Mouse (Mus musculus): ENCODE data around the gene Vrk2. TPM values are rescaled to one million over a fixed set of nuclear protein-coding genes. Genes with fewer than 3 reads are reported as not detected.

Vrk2 gene
- total RNA-seq, 2 experiments from 2014 or later, result 3.1 to 4.0 TPM

- DNase-seq (ENCODE audit: low spot score in 2 of 2), result no peak
These were observed 159.6 kb downstream of the Vrk2 start for GRCm38 (mm10) chr11:26434229-26434628.

GRCm38 (mm10) chr11:26421472-26421871, 172.3 kb downstream of the Vrk2 start:
- no peak for DNase-seq (ENCODE audit: low spot score in 2 of 2)

Other genes with a start within 250 kb of the Vrk2 start
- gene Fancl, start 207.9 kb downstream of the Vrk2 start, total RNA-seq (2021), result 10 to 100 TPM in 1 of 2 experiments, 1 to 10 TPM in 1; 7.9 to 11.2 TPM
- gene Gm6899, start 758 bp downstream of the Vrk2 start, total RNA-seq (2021), result not detected

All from layer of hippocampus, postnatal 14 days (tissue).